Mouse (Mus musculus) heart, adult 8-10 months (tissue): ENCODE measurements around the gene Fut2. TPM values are rescaled to one million over a fixed set of nuclear protein-coding genes. Genes with fewer than 3 reads are reported as not detected.
"Not testable (repeated sequence)": the region's sequence is repeated elsewhere in the genome, so short reads cannot be mapped to it uniquely, and the experiment has no call there.

Source experiments
- DNase-seq: peaks from one replicate; pipeline ENCODE4 v3.0.0; 2022; ENCODE audit warnings: low spot score
- total RNA-seq, 4 experiments: library from RNA; stranded (reverse); gene quantifications; 2 replicates each; pipeline ENCODE4 v1.2.4; 2022

The Fut2 gene
- total RNA-seq, 4 experiments from 2014 or later = 0.19 to 1.5 (median 0.58) TPM

GRCm38 (mm10) chr7:45677627-45678295, 11.6 kb upstream of the Fut2 start:
- DNase-seq = no peak

- DNase-seq = no peak
These were observed 2.7 kb upstream of the Fut2 start for GRCm38 (mm10) chr7:45668921-45669320.

GRCm38 (mm10) chr7:45667761-45668160, 1.6 kb upstream of the Fut2 start:
- no peak for DNase-seq

- DNase-seq = no peak
These were observed 673 bp downstream of the Fut2 start for GRCm38 (mm10) chr7:45665303-45666138.

- DNase-seq = not testable (repeated sequence)
These were observed 4.5 kb downstream of the Fut2 start for GRCm38 (mm10) chr7:45661702-45662101.

- DNase-seq = no peak
These were observed 5.3 kb downstream of the Fut2 start for GRCm38 (mm10) chr7:45660746-45661478.

- no peak for DNase-seq
These were observed 11.7 kb downstream of the Fut2 start for GRCm38 (mm10) chr7:45654424-45655047.

- not testable (repeated sequence) for DNase-seq
These were observed 15.7 kb downstream of the Fut2 start for GRCm38 (mm10) chr7:45650484-45650883.

- no peak for DNase-seq
These were observed 16.8 kb downstream of the Fut2 start for GRCm38 (mm10) chr7:45649351-45649750.

GRCm38 (mm10) chr7:45646671-45647070, 19.5 kb downstream of the Fut2 start:
- DNase-seq = no peak

- no peak for DNase-seq
These were observed 20.6 kb downstream of the Fut2 start for GRCm38 (mm10) chr7:45645591-45645971.

GRCm38 (mm10) chr7:45644872-45645590, 21.2 kb downstream of the Fut2 start:
- no peak for DNase-seq

- no peak for DNase-seq
These were observed 22.0 kb downstream of the Fut2 start for GRCm38 (mm10) chr7:45644183-45644582.

- DNase-seq = peak; percentile 78
These were observed 22.6 kb downstream of the Fut2 start for GRCm38 (mm10) chr7:45643441-45644178.

GRCm38 (mm10) chr7:45642503-45643255, 23.5 kb downstream of the Fut2 start:
- no peak for DNase-seq

GRCm38 (mm10) chr7:45642083-45642482, 24.1 kb downstream of the Fut2 start:
- DNase-seq = no peak

- DNase-seq = no peak
These were observed 24.7 kb downstream of the Fut2 start for GRCm38 (mm10) chr7:45641391-45642040.

- DNase-seq = no peak
These were observed 25.8 kb downstream of the Fut2 start for GRCm38 (mm10) chr7:45640191-45640957.
